Mouse (Mus musculus) spleen, adult 10 weeks (tissue): ENCODE data around the gene Slc12a1. TPM values are rescaled to one million over a fixed set of nuclear protein-coding genes. Genes with fewer than 3 reads are reported as not detected.

Experiments
- polyA plus RNA-seq: library from polyadenylated mRNA; stranded (reverse); fragments of 350-450 nt; fragmentation: Illumina TruSeq; extraction: RNeasy Lipid Tissue Mini Kit (QIAGEN cat#74804); gene quantifications from one replicate; pipeline ENCODE4 v1.2.3, GENCODE M21; 2015; ENCODE audit warnings: low replicate concordance; ENCODE audit not compliant: insufficient read depth

Slc12a1 gene
- not detected for polyA plus RNA-seq

GRCm38 (mm10) chr2:125152388-125152787 is at the start of gene Slc12a1:
Gene Slc12a1, plus strand, starts transcription at chr2:125152505.

DNA sequence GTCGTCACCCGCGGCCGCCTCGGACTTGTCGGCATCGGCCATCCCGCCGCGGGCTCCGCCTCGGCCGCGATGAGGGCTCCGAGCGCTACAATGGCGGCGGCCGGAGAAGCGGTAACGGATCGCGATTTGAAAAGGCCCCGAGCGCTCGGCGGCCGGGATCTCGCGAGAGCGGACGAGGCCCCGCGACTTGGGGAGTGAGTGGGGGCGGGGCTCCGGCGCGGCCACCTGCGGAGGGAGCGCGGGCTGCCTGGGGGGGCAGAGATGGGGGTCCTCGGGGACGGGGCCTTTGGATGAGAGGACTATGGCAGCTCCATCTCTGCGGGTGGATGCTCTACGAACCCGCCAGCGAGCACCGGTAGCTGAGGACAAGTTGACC is 28.8 kb upstream of the Slc12a1 start, which contains the start of gene Myef2:
Myef2 (minus strand) TSS at position 185 of the 376 bp plus-strand sequence.

DNA sequence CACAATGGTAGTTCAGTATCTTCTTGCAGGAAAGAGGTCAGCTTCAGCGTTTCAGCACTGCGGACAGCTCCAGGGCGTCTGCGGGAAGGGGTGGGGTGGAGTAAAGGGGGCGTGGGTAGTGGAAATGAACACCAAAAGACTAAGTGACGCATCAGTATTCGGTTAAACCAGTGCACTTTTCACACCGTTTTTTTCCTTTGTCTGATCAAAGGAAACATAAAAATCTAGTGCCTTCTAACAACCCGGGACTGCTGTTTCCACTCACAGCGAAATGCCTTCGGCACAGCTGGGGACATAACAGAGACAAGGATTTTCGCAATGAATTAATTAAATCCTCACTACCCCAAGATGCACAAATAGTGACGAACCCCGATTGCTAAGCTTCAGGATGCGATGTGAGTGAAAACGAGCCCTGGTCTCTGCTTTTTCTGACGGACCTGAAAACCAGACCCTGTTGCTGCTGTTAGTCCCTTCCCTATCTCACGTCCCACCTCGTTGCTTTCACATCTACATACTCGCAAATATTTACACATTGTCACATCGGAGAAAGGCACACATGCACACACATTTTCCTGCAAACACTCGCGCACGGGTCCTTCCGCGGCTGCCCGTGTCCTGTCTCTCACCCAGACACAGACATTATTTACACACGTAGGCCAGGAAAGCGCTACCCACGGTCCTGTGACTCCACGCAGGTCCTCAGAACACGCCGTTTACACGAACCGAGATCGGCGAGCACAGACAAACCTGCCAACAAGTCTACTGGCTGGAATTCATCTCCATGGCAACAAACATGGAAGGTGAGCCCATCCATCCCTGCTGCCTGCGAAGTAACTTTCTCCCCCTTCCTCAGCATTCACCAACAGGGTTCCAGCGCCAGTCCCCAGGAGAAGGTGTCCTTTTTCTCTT is 16.1 kb upstream of the Slc12a1 start, which contains the start of gene Ctxn2:
Ctxn2 (plus strand) TSS at position 790 of the 909 bp plus-strand sequence.

DNA sequence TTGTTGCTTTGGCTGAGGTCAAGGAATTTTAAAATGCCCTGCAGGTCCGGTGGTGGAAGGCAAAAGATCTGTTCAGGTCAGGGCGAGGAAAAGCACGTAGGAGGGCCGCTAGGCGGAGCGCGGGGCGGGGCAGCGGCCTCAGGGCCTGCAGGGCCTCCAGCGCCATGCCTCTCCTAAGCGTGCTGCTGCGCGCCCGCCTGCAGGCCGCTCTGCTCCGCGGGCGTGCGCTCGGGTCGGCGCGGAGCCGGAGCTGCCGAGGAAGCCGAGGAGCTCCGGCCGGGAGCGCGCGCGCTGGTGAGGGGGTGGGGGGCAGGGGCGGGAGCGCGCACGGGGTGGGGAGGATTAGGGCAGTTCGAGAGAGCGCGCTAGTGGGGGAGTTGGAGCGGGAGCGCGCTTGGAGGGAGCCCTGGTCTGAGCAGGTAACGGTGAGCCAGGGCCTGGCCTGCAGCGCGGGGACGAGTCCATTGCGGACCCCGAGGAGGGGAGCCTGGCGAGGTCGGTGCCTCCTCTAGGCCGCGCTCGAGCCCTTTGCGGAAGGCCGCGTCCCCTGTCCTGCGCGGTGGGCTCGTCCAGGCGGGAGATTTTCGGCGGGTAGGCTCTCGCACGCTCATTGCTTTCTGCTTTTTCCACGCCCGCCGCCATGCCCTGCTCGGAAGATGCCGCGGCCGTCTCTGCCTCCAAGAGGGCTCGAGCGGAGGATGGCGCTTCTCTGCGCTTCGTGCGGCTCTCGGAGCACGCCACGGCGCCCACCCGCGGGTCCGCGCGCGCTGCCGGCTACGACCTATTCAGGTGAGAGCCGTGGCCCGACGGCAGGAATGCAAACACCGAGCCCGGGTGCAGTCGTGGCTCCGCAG is 95.0 kb downstream of the Slc12a1 start, which contains the start of gene Dut:
Dut (plus strand) TSS at position 83 of the 854 bp plus-strand sequence.

Other genes with a start within 250 kb of the Slc12a1 start
- gene Slc24a5, start 84.4 kb upstream of the Slc12a1 start, polyA plus RNA-seq, result 0.73 TPM
- gene Myef2, start 28.8 kb upstream of the Slc12a1 start, polyA plus RNA-seq, result 41.4 TPM
- gene Ctxn2, start 15.8 kb upstream of the Slc12a1 start, polyA plus RNA-seq, result not detected
- 69.0 TPM for gene Dut, start 94.7 kb downstream of the Slc12a1 start, polyA plus RNA-seq